Mouse (Mus musculus) induced T-regulatory cell, adult 2 months (primary cell): ENCODE data around the gene Sema5a.

Experiments
- DNase-seq: peaks from one replicate; pipeline ENCODE4 v3.0.0-alpha.2; 2012; ENCODE audit warnings: low read depth

Gene Sema5a

DNA sequence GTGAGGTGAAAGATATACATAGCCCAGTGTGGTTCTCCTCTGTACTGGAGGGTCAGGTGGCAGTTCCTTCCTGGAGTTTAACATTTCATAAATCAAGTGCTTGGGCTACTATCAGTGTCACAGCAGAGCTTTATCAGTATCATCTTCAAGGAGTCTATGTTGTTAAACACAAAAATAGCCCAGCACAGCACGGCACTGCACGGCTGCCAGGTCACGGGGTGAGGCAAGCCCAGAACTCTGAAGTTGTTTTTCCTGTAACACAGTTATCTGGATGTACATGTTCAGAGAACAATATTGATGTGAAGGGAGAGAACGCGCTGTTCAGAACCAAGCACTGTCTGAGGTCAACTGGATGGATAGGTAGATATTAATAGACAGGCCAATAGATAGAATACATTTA is 112.2 kb downstream of the Sema5a start:
- no peak for DNase-seq

- no peak for DNase-seq
Measured at GRCm38 (mm10) chr15:32367841-32368240, 123.2 kb downstream of the Sema5a start.

- no peak for DNase-seq
Measured at GRCm38 (mm10) chr15:32370914-32371313, 126.3 kb downstream of the Sema5a start.

DNA sequence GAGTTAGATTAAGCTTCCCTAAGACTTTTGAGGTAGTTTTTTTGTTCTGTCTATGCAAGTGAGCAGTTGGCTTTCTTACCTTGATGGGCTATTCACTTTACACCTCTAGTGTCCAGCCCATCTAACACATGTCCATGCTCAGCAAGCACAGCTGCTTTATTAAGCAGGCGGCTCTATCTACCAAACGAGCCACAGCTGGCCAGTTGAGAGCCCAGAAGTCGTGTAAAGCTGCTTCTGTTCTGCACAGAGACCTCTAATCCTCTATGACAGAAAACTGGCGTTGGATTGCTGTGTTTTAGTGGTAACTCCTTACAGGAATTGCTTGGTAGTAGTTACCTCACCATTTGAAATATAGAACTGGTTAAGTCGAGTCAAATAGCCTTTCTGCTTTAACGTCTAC is 126.8 kb downstream of the Sema5a start:
- DNase-seq, result no peak

DNA sequence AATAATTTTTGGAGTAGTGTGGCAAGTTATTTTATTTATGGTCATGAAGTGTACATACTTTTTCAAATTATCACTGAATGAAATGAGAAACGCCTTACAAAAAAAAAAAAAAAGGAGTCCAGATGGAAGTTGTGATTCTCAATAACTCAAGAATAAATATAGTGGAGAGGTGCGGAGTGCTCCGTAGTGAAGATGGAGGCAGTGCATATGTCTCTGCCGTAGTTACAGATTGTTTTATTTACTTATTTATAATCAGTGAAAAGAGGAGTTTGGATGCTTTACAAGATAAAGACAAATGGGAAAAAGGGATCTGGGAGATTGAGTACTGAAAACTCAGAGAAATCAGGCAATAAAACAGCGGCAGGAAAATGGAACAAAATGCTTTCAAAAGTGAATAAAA is 131.7 kb downstream of the Sema5a start:
- DNase-seq, result no peak

DNA sequence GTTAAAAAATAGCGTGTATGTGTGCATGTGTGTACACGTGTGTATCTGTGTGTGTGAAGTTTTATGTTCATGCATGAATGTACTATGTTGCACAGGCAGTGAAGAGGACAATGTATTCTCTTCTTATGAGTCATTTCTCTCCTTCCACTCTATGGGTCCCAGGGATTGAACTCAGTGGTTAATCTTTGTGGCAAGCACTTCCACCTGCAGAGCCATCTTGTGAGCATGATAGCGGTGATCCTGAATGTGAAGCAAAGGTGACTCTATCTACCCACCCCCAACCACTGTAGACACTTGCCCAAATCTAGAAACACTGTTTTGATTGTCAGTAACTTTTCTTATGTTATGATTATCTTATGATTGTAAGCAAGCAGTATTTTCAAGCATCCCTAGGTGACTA is 133.2 kb downstream of the Sema5a start:
- no peak for DNase-seq

GRCm38 (mm10) chr15:32380311-32380710 is 135.7 kb downstream of the Sema5a start:
- no peak for DNase-seq

- DNase-seq, result no peak
Measured at GRCm38 (mm10) chr15:32382930-32383481, 138.4 kb downstream of the Sema5a start.

- DNase-seq, result no peak
Measured at GRCm38 (mm10) chr15:32396241-32396890, 151.8 kb downstream of the Sema5a start.

DNA sequence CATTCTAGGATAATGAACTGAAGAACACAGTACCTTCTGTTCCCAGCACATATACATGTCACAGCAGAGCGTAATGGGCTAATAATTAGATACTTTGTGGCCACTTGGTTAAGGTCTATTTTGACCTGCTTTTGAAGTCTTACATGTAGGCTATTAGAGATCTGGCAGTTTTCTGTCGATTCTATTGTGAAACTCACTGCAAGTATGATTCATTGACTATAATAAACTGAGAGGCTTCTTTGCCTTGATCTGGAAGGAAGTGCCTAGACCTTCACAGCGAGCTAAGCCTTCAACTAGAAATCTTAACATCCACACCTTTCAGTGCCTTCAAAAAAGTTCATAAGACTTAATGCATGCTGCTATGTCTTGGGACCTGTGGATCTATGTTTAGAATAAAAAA is 152.5 kb downstream of the Sema5a start:
- DNase-seq, result no peak

DNA sequence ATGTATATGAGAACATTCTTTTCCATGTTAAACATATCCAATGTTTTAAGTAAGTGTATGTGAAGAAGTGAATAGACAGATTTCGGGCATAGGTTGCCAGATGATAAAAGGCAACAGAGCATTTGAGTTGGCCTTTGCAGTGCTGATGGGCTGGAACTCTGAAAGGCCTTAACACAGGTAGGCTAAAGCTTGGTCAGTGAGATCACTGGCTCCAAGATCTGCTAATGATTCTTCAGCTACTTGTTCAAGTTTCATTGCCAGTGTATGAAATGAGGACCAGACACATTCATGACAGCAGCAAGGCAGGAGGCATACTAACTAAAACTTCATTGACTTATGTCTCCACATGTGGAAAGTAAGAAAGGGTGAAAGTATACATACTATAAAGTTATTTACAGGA is 154.1 kb downstream of the Sema5a start:
- DNase-seq, result no peak

DNA sequence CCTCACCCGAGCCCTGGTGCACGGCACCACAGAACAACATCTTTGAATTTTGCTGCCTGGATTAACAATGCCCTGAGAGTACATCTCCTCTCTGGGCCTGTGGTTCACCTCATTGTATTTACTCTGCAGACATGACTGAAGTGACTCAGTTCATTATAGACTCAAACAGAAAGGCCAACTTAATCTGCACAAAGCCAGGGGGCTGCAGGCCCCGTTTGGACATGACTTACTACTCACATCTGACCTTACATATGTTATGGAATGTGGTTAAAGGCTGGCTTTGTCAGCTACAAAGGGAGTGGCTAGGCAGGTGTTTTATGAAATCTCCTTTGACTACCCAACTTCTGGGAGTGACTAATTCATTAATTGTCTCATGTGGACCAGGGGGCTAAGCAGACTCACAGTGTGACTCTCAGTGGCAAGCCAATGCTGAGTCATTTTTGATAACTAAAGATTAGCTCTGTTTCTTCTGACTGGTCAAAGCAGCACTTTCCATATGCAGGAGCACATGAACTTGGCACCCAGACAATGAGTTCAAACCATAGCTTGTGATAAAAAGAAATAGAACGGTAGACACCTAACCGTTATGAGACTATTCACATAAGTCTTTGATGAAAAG is 157.4 kb downstream of the Sema5a start:
- DNase-seq, result no peak

GRCm38 (mm10) chr15:32403321-32403720 is 158.7 kb downstream of the Sema5a start:
- no peak for DNase-seq

DNA sequence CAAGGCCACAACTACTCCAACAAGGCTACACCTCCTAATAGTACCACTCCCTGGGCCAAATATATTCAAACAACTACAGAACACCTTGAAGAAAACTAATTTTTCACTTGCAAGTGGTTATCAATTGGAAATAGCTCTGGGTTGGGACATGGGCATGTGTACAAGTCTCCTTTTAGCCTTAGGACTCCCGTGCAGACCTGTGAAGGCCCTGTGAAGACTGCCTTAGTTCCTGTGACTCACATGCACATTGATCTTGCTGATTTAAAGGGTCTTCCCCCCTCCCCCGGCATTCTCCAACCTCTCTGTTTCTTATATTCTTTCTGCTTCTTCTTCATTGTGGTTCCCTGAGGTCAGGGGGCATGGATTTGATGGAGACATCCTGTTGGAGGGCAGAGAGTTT is 161.8 kb downstream of the Sema5a start:
- DNase-seq, result no peak

DNA sequence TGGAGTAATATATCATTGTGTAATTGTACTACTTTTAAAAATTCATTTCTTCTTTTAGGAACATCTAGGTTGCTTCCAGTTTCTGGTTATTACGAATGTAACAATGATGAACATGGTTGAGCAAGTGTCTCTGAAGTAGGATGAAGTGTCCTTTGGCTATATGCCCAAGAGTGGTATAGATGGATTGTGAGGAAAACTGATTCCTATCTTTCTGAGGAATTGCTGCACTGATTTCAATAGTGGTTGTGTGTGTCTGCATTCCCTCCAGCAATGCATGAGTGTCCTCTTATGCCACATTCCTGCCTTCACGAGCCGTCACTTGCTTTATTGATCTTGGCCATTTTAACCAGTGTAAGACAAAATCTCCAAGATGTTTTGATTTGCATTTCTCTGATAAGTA is 163.2 kb downstream of the Sema5a start:
- no peak for DNase-seq

DNA sequence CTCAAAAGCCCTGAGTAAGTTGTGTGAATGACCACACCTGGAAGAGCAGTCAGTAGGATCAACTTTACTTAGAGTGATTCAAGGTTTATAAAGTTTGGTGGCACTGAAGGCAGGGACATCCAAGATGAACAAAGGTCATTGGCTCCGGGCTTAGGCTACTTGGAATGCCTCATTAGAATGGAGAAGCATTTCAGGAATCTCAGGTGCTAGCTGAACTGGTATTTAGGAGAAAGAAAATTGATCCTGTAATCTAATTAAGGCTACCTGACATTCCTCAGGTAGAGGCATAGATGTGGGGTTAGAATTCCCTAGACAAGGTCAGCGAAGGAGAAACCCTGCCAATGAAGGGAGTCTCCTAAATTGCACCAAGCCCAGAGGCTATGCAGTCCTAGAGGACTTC is 171.7 kb downstream of the Sema5a start:
- no peak for DNase-seq

DNA sequence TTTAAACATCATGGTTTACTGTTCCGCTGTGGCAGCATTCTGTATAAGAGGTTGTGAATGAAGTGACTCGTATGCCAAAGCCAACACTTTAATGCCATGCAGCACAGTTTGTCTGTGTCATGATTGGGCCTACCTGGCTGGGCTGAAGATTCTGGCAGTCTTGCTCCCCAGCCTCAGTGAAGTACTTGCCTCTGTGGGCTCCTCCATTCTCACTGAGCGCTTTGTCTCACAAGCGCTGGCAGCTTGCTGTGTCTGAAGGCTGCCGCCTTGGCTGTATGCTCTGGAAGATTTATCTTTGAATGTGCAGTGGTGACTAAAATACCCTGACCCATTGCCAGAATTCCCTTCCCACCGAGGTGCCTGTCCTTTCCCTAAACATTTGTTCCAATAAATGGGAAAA is 178.0 kb downstream of the Sema5a start:
- no peak for DNase-seq

- DNase-seq, result no peak
Measured at GRCm38 (mm10) chr15:32423061-32423460, 178.5 kb downstream of the Sema5a start.

DNA sequence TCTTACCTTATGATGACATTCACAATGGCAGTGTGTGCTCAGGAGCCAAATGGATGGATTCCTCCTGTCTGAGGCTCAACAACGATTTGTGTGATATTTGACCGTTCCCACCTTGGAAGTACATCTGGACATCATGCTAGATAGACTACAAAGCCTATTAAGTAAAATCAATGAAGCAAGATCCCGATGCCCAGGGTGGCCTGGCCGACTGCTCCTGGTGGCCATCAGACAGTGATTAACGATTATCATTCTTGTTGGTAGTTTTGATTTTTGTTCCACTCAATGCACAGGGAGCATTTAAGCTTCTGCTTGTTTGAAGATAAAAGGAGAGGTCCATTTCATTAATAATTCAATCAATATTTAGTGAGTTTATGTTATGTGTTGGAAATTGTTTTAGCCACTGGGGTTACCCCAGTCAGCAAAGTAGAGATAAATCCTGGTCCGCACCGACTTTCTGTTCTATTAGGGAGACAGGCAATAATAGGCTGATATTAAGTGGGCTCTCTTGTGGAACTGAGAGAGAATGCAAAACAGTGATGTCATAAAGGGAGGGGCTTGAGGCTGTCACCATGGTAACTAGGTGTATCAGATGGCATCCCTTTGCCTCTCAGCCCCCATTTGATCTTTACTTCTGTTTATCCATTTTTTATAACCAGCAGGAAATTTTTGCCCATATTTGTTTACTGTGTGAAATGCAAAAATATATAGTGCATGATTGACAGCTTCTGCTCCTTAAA is 182.7 kb downstream of the Sema5a start:
- DNase-seq, result no peak

- DNase-seq, result no peak
Measured at GRCm38 (mm10) chr15:32432927-32433832, 188.6 kb downstream of the Sema5a start.

DNA sequence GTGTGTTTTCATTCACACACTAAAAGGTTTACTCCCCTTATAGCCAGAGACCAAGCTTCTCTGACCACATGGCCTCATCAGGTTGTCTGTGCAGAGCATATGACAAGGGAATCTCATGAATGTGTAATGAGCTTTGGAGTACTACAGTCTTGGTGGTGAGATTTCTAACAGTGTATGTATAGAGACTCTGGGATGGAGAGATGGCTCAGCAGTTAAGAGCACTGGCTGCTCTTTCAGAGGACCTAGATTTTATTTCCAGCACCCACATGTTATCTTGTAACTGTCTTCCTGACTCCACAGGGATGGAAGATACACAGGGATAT is 189.2 kb downstream of the Sema5a start:
- DNase-seq, result no peak

DNA sequence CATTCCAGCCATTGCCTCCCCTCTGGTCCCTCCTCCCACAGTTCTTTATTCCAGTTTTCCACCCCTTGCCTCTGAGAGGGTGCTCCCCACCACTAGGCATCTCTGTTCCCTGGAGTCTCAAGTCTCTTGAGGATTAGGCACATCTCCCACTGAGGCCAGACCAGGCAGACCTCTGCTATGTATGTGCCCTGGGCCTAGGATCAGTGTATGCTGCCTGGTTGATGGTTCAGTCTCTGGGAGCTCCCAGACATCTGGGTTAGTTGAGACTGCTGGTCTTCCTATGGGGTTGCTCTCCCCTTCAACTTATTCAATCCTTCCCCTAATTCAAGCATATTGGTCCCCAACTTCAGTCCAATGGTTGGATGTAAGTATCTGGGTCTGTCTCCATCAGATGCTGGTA is 189.7 kb downstream of the Sema5a start:
- no peak for DNase-seq
